Mouse (Mus musculus): ENCODE measurements around the gene Wif1. TPM values are rescaled to one million over a fixed set of nuclear protein-coding genes. Genes with fewer than 3 reads are reported as not detected.
A peak's percentile ranks its signal among the peaks of the same experiment; 100 is the strongest.

The Wif1 gene
- total RNA-seq, 2 experiments from 2014 or later, result 4.0 to 4.5 TPM

GRCm38 (mm10) chr10:121068003-121068402 lies 34.2 kb downstream of the Wif1 start:
- no peak for DNase-seq
- intact Hi-C loops (cut with DNase I), result no loop called here

GRCm38 (mm10) chr10:121070742-121071141 lies 37.0 kb downstream of the Wif1 start:
- DNase-seq, result no peak
- intact Hi-C loops (cut with DNase I), result no loop called here

- DNase-seq, result no peak
- intact Hi-C loops (cut with DNase I), result no loop called here
Measured at GRCm38 (mm10) chr10:121080500-121080899, 46.7 kb downstream of the Wif1 start.

- intact Hi-C loops (cut with DNase I), result no loop called here
- DNase-seq, result no peak
Measured at GRCm38 (mm10) chr10:121082881-121083280, 49.1 kb downstream of the Wif1 start.

GRCm38 (mm10) chr10:121083512-121083911 lies 49.8 kb downstream of the Wif1 start:
- peak in 1 of 2 experiments; percentile 20 for DNase-seq

GRCm38 (mm10) chr10:121088679-121089078 lies 54.9 kb downstream of the Wif1 start:
- intact Hi-C loops (cut with DNase I), result no loop called here
- no peak for DNase-seq

More at GRCm38 (mm10) chr10:121083512-121083911, 49.8 kb downstream of the Wif1 start:
- intact Hi-C loops (cut with DNase I), result no loop called here

GRCm38 (mm10) chr10:121089312-121089711 lies 55.6 kb downstream of the Wif1 start:
- intact Hi-C loops (cut with DNase I), result no loop called here
- DNase-seq, result no peak

- intact Hi-C loops (cut with DNase I), result no loop called here
- DNase-seq, result no peak
Measured at GRCm38 (mm10) chr10:121090006-121090405, 56.2 kb downstream of the Wif1 start.

GRCm38 (mm10) chr10:121095948-121096347 lies 62.2 kb downstream of the Wif1 start:
- peak in 1 of 2 experiments; percentile 4 for DNase-seq
- intact Hi-C loops (cut with DNase I), result no loop called here

GRCm38 (mm10) chr10:121098263-121098662 lies 64.5 kb downstream of the Wif1 start:
- peak; percentile 7 to 12 for DNase-seq
- intact Hi-C loops (cut with DNase I), result no loop called here

GRCm38 (mm10) chr10:121099658-121100057 lies 65.9 kb downstream of the Wif1 start:
- DNase-seq, result no peak
- intact Hi-C loops (cut with DNase I), result no loop called here

GRCm38 (mm10) chr10:121116115-121116514 lies 82.4 kb downstream of the Wif1 start:
- intact Hi-C loops (cut with DNase I), result no loop called here
- no peak for DNase-seq

GRCm38 (mm10) chr10:121116636-121117035 lies 82.9 kb downstream of the Wif1 start:
- DNase-seq, result no peak
- intact Hi-C loops (cut with DNase I), result no loop called here

- intact Hi-C loops (cut with DNase I), result no loop called here
- no peak for DNase-seq
Measured at GRCm38 (mm10) chr10:121120751-121121150, 87.0 kb downstream of the Wif1 start.

GRCm38 (mm10) chr10:121124481-121124880 lies 90.7 kb downstream of the Wif1 start:
- intact Hi-C loops (cut with DNase I), result loop anchor here (1.0 kb wide), 1 partner anchor 131 kb away; no protein-coding TSS in a partner anchor
- peak; percentile 2 to 12 for DNase-seq

- intact Hi-C loops (cut with DNase I), result loop anchor here (2.0 kb wide), 1 partner anchor 22 kb away; no protein-coding TSS in a partner anchor
Measured at GRCm38 (mm10) chr10:121129000-121129925, 95.5 kb downstream of the Wif1 start.

More at GRCm38 (mm10) chr10:121129000-121129925, 95.5 kb downstream of the Wif1 start:
- DNase-seq, result peak; percentile 29 to 52

Other genes starting within 250 kb of the Wif1 start
- 100 to 1,000 TPM; 131 to 148 TPM for gene Msrb3, start 134.9 kb upstream of the Wif1 start, total RNA-seq (2021)
- gene Lemd3, start 54.6 kb upstream of the Wif1 start, total RNA-seq (2021), result 10 to 100 TPM; 15.1 to 16.5 TPM